Mouse (Mus musculus) v-Abl transformed pro-B cells (cell line): ENCODE data around the gene Sfxn3.

Experiments used
- in situ Hi-C, 2 experiments: fragments of 400-800 bp; cut with MboI; formaldehyde crosslinking; loops; one replicate each; pipeline ENCODE4 v1.15.1; 2025; ENCODE audit not compliant: unreplicated experiment in 2 of 2

Gene Sfxn3

GRCm38 (mm10) chr19:45036867-45037266 is 10.4 kb upstream of the Sfxn3 start:
- in situ Hi-C loops = loop anchor here (10.0 to 25.0 kb wide), 2 partner anchors 450 to 452 kb away; no protein-coding TSS in a partner anchor

- in situ Hi-C loops = loop anchor here (10.0 to 25.0 kb wide), 2 partner anchors 451 to 453 kb away; no protein-coding TSS in a partner anchor
Observed at GRCm38 (mm10) chr19:45038198-45038597, 9.1 kb upstream of the Sfxn3 start.

GRCm38 (mm10) chr19:45040214-45040613 is 7.1 kb upstream of the Sfxn3 start:
- in situ Hi-C loops = loop anchor here in 1 of 2 experiments (25.0 kb wide), 1 partner anchor 453 kb away; no protein-coding TSS in a partner anchor

- in situ Hi-C loops = loop anchor here in 1 of 2 experiments (25.0 kb wide), 1 partner anchor 457 kb away; no protein-coding TSS in a partner anchor
Observed at GRCm38 (mm10) chr19:45044389-45044927, 2.8 kb upstream of the Sfxn3 start.

- in situ Hi-C loops = loop anchor here in 1 of 2 experiments (25.0 kb wide), 1 partner anchor 458 kb away; no protein-coding TSS in a partner anchor
Observed at GRCm38 (mm10) chr19:45045236-45045635, 2.1 kb upstream of the Sfxn3 start.

- in situ Hi-C loops = loop anchor here in 1 of 2 experiments (25.0 kb wide), 1 partner anchor 458 kb away; no protein-coding TSS in a partner anchor
Observed at GRCm38 (mm10) chr19:45045651-45046050, 1.7 kb upstream of the Sfxn3 start, which contains the start of gene Pdzd7. Gene Pdzd7 (minus strand): TSS chr19:45045717.

- in situ Hi-C loops = loop anchor here in 1 of 2 experiments (25.0 kb wide), 1 partner anchor 459 kb away; no protein-coding TSS in a partner anchor
Observed at GRCm38 (mm10) chr19:45046523-45047321, 581 bp upstream of the Sfxn3 start.

- in situ Hi-C loops = loop anchor here in 1 of 2 experiments (25.0 kb wide), 1 partner anchor 461 kb away; no protein-coding TSS in a partner anchor
Observed at GRCm38 (mm10) chr19:45047935-45048643, 786 bp downstream of the Sfxn3 start.

- in situ Hi-C loops = loop anchor here in 1 of 2 experiments (25.0 kb wide), 1 partner anchor 462 kb away; no protein-coding TSS in a partner anchor
Observed at GRCm38 (mm10) chr19:45048644-45049365, 1.5 kb downstream of the Sfxn3 start.

GRCm38 (mm10) chr19:45049523-45049922 is 2.2 kb downstream of the Sfxn3 start:
- in situ Hi-C loops = loop anchor here in 1 of 2 experiments (25.0 kb wide), 1 partner anchor 462 kb away; no protein-coding TSS in a partner anchor

- in situ Hi-C loops = no loop called here
Observed at GRCm38 (mm10) chr19:45053451-45053850, 6.1 kb downstream of the Sfxn3 start.

GRCm38 (mm10) chr19:45054892-45055690 is 7.8 kb downstream of the Sfxn3 start:
- in situ Hi-C loops = no loop called here

GRCm38 (mm10) chr19:45056364-45056763 is 9.1 kb downstream of the Sfxn3 start:
- in situ Hi-C loops = no loop called here

- in situ Hi-C loops = no loop called here
Observed at GRCm38 (mm10) chr19:45056908-45057698, 9.8 kb downstream of the Sfxn3 start.

GRCm38 (mm10) chr19:45057724-45058112 is 10.4 kb downstream of the Sfxn3 start:
- in situ Hi-C loops = no loop called here

- in situ Hi-C loops = no loop called here
Observed at GRCm38 (mm10) chr19:45058113-45058839, 11.0 kb downstream of the Sfxn3 start.

- in situ Hi-C loops = no loop called here
Observed at GRCm38 (mm10) chr19:45058841-45059240, 11.5 kb downstream of the Sfxn3 start.
